Mouse (Mus musculus): ENCODE measurements around the gene Strn4. TPM values are rescaled to one million over a fixed set of nuclear protein-coding genes. Genes with fewer than 3 reads are reported as not detected.

Gene Strn4
- total and polyA plus RNA-seq, 3 experiments = 55.5 to 94.2 (median 56.2) TPM

DNA sequence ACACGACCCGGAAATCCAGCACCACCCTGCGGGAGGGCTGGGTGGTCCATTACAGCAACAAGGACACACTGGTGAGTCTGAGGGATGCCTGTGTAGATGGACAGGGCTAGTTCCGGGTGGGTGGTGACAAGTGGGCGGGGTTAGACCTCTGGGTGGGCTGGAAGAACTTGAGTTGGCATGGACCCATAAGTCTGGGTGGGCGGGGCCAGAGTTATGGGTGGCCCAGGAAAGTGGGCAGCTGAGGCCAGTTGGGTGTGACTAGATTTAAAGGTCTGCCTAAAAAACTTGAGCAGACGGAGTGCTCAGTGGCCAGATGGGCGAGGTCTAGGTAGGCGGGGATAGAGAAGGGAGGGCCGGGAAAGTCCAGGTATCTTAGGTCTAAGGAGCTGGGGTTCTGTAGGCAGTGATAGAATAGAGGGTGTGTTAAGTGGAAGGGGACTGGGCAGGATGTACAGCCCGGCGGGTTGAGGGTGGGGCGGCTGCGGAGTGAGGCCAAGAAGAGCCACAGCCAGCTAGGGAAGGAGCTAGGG, 37.7 kb downstream of the Strn4 start:
- H3K27me3 ChIP-seq (ENCODE audit: control insufficient read depth, insufficient read depth, low read length) = no peaks in the 10 kb centered on the region
- peak; percentile 49 to 56 for DNase-seq
- H3K36me3 ChIP-seq (ENCODE audit: control insufficient read depth, insufficient read depth, low read length) = no peaks in the 10 kb centered on the region
- intact Hi-C loops (cut with DNase I) = loop anchor here (5.0 kb wide), 1 partner anchor 41 kb away; no protein-coding TSS in a partner anchor
- H3K4me1 ChIP-seq (ENCODE audit: control insufficient read depth, insufficient read depth, low read length) = no peaks in the 10 kb centered on the region
- no peak overlapping the region for H3K27ac ChIP-seq
- no peaks in the 10 kb centered on the region for H3K79me2 ChIP-seq (replicated peaks; ENCODE audit: control insufficient read depth, insufficient read depth, low read length)
- TF ChIP-seq CTCF (IDR thresholded peaks at IDR 0.05) (no peak), EP300 (IDR thresholded peaks at IDR 0.05; ENCODE audit: insufficient read depth, low read depth, low read length) (no peak), POLR2A (IDR thresholded peaks at IDR 0.05; ENCODE audit: insufficient read depth, low read depth, low read length) (no peak)
- WGBS = 66% methylated on average over 14 of the region's 14 CpGs
- no peak overlapping the region for H3K9ac ChIP-seq (ENCODE audit: low read depth, low read length)
- no peak overlapping the region for H3K4me3 ChIP-seq

DNA sequence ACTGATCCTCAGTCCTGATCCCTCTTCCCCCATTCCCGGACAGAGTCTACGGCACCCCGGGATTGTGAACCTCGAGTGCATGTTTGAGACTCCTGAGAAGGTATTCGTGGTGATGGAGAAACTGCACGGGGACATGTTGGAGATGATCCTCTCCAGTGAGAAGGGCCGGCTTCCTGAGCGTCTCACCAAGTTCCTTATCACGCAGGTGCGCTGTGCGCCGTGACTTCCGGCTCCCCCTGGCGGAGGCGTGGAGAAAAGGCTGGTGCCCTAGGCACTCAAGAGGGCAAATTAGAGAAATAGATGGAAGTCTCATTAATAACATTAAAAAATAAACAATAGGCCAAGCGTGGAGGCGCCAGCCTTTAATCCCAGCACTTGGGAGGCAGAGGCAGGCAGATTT, 42.6 kb downstream of the Strn4 start:
- intact Hi-C loops (cut with DNase I) = loop anchor here (2.0 kb wide), 1 partner anchor 32 kb away; no protein-coding TSS in a partner anchor
- TF ChIP-seq POLR2A (IDR thresholded peaks at IDR 0.05; ENCODE audit: insufficient read depth, low read depth, low read length) = no peak
- peak; percentile 77 for TF ChIP-seq CTCF (IDR thresholded peaks at IDR 0.05)
- Histone ChIP-seq H3K4me1 (ENCODE audit: control insufficient read depth, insufficient read depth, low read length) (no peaks in the 10 kb centered on the region), H3K36me3 (ENCODE audit: control insufficient read depth, insufficient read depth, low read length) (no peaks in the 10 kb centered on the region; the same call in 1 of the 2 replicates), H3K79me2 (replicated peaks; ENCODE audit: control insufficient read depth, insufficient read depth, low read length) (no peaks in the 10 kb centered on the region), H3K27ac (no peak overlapping the region), H3K9ac (ENCODE audit: low read depth, low read length) (no peak overlapping the region), H3K4me3 (no peak overlapping the region), H3K27me3 (ENCODE audit: control insufficient read depth, insufficient read depth, low read length) (no peaks in the 10 kb centered on the region)
- DNase-seq = peak in 1 of 2 experiments; percentile 45
- 40% methylated on average over 17 of the region's 17 CpGs for WGBS

DNA sequence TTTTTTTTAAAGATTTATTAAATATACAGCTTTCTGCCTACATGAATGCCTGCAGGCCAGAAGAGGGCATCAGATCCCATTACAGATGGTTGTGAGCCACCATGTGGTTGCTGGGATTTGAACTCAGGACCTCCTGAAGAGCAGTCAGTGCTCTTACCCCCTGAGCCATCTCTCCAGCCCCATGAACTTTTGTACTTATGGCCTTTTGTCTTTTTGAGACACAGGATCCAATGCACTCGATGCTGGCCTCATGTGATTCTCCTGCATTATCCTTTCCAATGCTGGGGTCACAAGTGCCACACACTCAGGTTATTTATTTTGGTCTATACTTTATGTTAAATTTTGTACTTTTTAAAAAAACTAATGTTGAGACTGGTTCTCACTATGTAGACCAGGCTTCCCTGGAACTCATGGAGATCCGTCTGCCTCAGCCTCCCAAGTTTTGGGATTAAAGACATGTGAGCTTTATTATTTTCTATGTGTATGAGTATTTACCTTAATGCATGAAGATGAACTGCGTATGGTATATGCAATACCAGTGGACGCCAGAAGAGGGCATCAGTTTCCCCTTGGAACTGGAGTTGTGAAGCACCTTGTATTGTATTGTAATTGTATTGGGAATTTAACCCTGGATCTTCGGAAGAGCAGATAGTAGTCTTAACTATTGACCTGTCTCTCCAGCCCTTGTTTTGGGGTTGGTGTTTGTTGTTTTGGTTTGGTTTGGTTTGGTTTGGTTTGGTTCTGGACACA, 44.4 kb downstream of the Strn4 start:
- Histone ChIP-seq H3K9ac (ENCODE audit: low read depth, low read length) (no peak overlapping the region), H3K27me3 (ENCODE audit: control insufficient read depth, insufficient read depth, low read length) (no peaks in the 10 kb centered on the region), H3K27ac (no peak overlapping the region), H3K4me3 (no peak overlapping the region), H3K36me3 (ENCODE audit: control insufficient read depth, insufficient read depth, low read length) (no peaks in the 10 kb centered on the region; the same call in 1 of the 2 replicates), H3K79me2 (replicated peaks; ENCODE audit: control insufficient read depth, insufficient read depth, low read length) (no peaks in the 10 kb centered on the region), H3K4me1 (ENCODE audit: control insufficient read depth, insufficient read depth, low read length) (no peaks in the 10 kb centered on the region)
- intact Hi-C loops (cut with DNase I) = loop anchor here (2.0 kb wide), 1 partner anchor 33 kb away; no protein-coding TSS in a partner anchor
- TF ChIP-seq POLR2A (IDR thresholded peaks at IDR 0.05; ENCODE audit: insufficient read depth, low read depth, low read length) (no peak), CTCF (IDR thresholded peaks at IDR 0.05) (peak; percentile 90)
- WGBS = 30% methylated on average over 5 of the region's 5 CpGs
- peak in 1 of 2 experiments; percentile 61 for DNase-seq

DNA sequence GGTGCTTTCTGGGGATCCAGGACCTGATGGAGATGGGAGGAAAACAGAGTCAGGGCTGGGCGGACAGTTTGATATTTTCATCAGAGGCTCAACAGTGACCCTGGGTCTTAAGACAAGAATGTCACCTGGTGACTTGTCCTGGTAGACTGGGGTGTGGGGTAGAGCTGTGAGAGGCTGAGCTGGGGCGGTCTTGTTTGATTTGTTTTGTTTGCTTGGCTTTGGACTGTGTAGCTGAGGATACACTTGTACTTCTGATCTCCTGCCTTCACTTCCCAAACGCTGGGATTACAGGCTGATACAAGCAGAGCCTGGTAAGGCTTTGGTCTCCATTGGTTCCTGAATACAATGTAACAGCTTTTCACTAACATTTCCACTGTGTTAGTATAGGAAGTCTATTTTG, 51.8 kb downstream of the Strn4 start:
- H3K27me3 ChIP-seq (ENCODE audit: control insufficient read depth, insufficient read depth, low read length) = no peaks in the 10 kb centered on the region
- H3K36me3 ChIP-seq (ENCODE audit: control insufficient read depth, insufficient read depth, low read length) = no peaks in the 10 kb centered on the region
- H3K79me2 ChIP-seq (replicated peaks; ENCODE audit: control insufficient read depth, insufficient read depth, low read length) = no peaks in the 10 kb centered on the region
- no peak overlapping the region for H3K27ac ChIP-seq
- no peak for DNase-seq
- intact Hi-C loops (cut with DNase I) = no loop called here
- H3K4me1 ChIP-seq (ENCODE audit: control insufficient read depth, insufficient read depth, low read length) = no peaks in the 10 kb centered on the region
- no peak overlapping the region for H3K9ac ChIP-seq (ENCODE audit: low read depth, low read length)
- 84% methylated on average over 3 of the region's 3 CpGs for WGBS
- no peak for TF ChIP-seq POLR2A (IDR thresholded peaks at IDR 0.05; ENCODE audit: insufficient read depth, low read depth, low read length)
- TF ChIP-seq CTCF (IDR thresholded peaks at IDR 0.05) = no peak
- no peak for TF ChIP-seq EP300 (IDR thresholded peaks at IDR 0.05; ENCODE audit: insufficient read depth, low read depth, low read length)
- H3K4me3 ChIP-seq = no peak overlapping the region

DNA sequence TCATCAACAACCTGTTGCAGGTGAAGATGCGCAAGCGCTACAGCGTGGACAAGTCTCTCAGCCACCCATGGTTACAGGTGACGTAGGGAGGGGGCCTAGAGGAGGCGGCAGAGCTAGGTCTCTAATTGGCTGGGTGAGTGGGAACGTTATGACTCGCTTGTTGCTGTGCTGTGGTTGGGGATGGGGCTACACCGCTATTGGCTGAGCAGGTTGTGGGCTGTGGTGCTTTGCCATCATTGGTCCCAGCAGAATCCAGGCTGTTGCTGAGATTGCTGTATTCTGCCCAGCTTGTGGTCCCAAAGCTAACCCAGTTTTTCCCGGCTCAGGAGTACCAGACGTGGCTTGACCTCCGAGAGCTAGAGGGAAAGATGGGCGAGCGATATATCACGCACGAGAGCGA, 53.8 kb downstream of the Strn4 start:
- no peaks in the 10 kb centered on the region for H3K36me3 ChIP-seq (ENCODE audit: control insufficient read depth, insufficient read depth, low read length)
- no peak for TF ChIP-seq POLR2A (IDR thresholded peaks at IDR 0.05; ENCODE audit: insufficient read depth, low read depth, low read length)
- TF ChIP-seq CTCF (IDR thresholded peaks at IDR 0.05) = no peak
- no peak for TF ChIP-seq EP300 (IDR thresholded peaks at IDR 0.05; ENCODE audit: insufficient read depth, low read depth, low read length)
- peaks cover 1% of the 10 kb centered on the region; the same call in 1 of the 2 replicates for H3K4me1 ChIP-seq (ENCODE audit: control insufficient read depth, insufficient read depth, low read length)
- intact Hi-C loops (cut with DNase I) = no loop called here
- H3K4me3 ChIP-seq = no peak overlapping the region
- no peaks in the 10 kb centered on the region for H3K27me3 ChIP-seq (ENCODE audit: control insufficient read depth, insufficient read depth, low read length)
- no peak overlapping the region for H3K27ac ChIP-seq
- no peaks in the 10 kb centered on the region for H3K79me2 ChIP-seq (replicated peaks; ENCODE audit: control insufficient read depth, insufficient read depth, low read length)
- WGBS = 72% methylated on average over 16 of the region's 16 CpGs
- H3K9ac ChIP-seq (ENCODE audit: low read depth, low read length) = no peak overlapping the region
- DNase-seq = no peak

DNA sequence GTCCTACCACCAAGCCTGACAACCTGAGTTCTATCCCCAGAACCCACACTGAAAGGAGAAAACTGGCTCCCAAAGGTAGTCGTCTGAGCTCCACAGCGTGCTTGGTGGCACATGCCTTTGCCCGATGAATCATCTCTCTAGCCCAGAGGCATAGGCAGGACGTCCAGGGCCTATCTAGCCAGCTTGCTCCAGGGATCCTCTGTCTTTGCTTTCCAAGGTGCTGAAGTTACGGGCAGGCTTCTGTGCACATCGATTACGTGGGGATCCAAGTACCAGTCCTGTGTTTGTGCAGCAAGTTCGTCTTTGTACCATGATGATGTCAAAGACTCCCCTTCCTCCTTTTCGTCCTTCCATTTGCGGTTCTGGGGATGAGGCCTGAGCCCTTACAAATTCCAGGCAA, 55.9 kb downstream of the Strn4 start:
- no peak overlapping the region for H3K4me3 ChIP-seq
- no peaks in the 10 kb centered on the region for H3K79me2 ChIP-seq (replicated peaks; ENCODE audit: control insufficient read depth, insufficient read depth, low read length)
- TF ChIP-seq POLR2A (IDR thresholded peaks at IDR 0.05; ENCODE audit: insufficient read depth, low read depth, low read length) = no peak
- no peak for TF ChIP-seq EP300 (IDR thresholded peaks at IDR 0.05; ENCODE audit: insufficient read depth, low read depth, low read length)
- TF ChIP-seq CTCF (IDR thresholded peaks at IDR 0.05) = no peak
- H3K36me3 ChIP-seq (ENCODE audit: control insufficient read depth, insufficient read depth, low read length) = no peaks in the 10 kb centered on the region
- WGBS = 83% methylated on average over 10 of the region's 10 CpGs
- no peak overlapping the region for H3K9ac ChIP-seq (ENCODE audit: low read depth, low read length)
- intact Hi-C loops (cut with DNase I) = no loop called here
- DNase-seq = no peak
- no peaks in the 10 kb centered on the region for H3K27me3 ChIP-seq (ENCODE audit: control insufficient read depth, insufficient read depth, low read length)
- H3K27ac ChIP-seq = no peak overlapping the region
- H3K4me1 ChIP-seq (ENCODE audit: control insufficient read depth, insufficient read depth, low read length) = peaks cover 1% of the 10 kb centered on the region; the same call in 1 of the 2 replicates

Data from heart, adult 2 months (tissue).